Mouse (Mus musculus) CH12.LX (cell line): Measurements from ENCODE around the gene Cpa1.

Experiments
- E2F4 ChIP-seq: IDR thresholded peaks from 2 replicates; pipeline ENCODE4 v1.6.1; 2011; ENCODE audit warnings: low read depth, low read length, improper control_type of control experiment; ENCODE audit not compliant: insufficient replicate concordance
- ZMIZ1 ChIP-seq: IDR thresholded peaks from 2 replicates; pipeline ENCODE4 v1.6.1; 2012; ENCODE audit warnings: low read depth, mild to moderate bottlenecking, inconsistent platforms, low read length, improper control_type of control experiment

DNA sequence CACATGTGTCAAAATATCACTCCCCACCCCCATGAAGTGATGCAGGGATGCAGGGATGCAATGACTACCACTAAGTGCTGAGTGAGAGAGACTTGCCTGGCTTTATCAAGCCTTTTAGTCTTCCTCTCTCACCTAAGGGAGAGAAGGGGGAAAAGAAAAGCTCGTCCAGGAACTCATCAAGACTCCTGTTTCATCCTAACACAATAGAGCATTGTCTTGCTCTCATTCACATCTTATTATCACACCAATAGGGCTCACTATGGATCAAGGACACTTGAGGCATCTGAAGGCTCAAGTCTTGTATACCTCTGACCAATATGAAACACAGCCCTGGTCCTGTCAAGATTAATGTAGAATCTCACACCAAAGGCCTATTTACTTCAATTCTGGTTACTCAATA lies 38.0 kb upstream of the Cpa1 start:
- TF ChIP-seq E2F4 (no peak), ZMIZ1 (no peak)
